ENCODE assay signal across 32 mouse cellular contexts in genomic region chr17:6199166-6199565, GRCm38 (mm10).
"Had no signal": no experiment of that assay in that cellular context is flagged by ENCODE, and none has a peak within 500 bp of the region (broad histone marks: within the 10 kb centered on the region; RNA-seq: fewer than 3 reads in every experiment).

No protein-coding gene starts in this region.

- H3K27me3 ChIP-seq: limb, embryonic 12.5 days; limb, embryonic 13.5 days; limb, embryonic 15.5 days; liver, embryonic 12.5 days; liver, embryonic 13.5 days; liver, embryonic 15.5 days; lung, embryonic 15.5 days; midbrain, embryonic 12.5 days; midbrain, embryonic 13.5 days; midbrain, embryonic 15.5 days; neural tube, embryonic 12.5 days had no signal

- ATAC-seq: liver, embryonic 12.5 days; lung, postnatal 0 days; midbrain, embryonic 13.5 days; midbrain, embryonic 15.5 days; midbrain, embryonic 16.5 days had no signal

- H3K27ac ChIP-seq: limb, embryonic 10.5 days; limb, embryonic 12.5 days; limb, embryonic 13.5 days; limb, embryonic 15.5 days; liver, embryonic 12.5 days; liver, embryonic 13.5 days; liver, embryonic 14.5 days; liver, embryonic 15.5 days; lung, embryonic 15.5 days; macrophage; midbrain, embryonic 10.5 days; midbrain, embryonic 12.5 days; midbrain, embryonic 13.5 days; midbrain, embryonic 15.5 days; neural tube, embryonic 12.5 days had no signal

- H3K4me3 ChIP-seq: limb, embryonic 10.5 days; limb, embryonic 12.5 days; limb, embryonic 13.5 days; limb, embryonic 15.5 days; liver, embryonic 12.5 days; liver, embryonic 13.5 days; liver, embryonic 15.5 days; lung, embryonic 15.5 days; megakaryocyte, embryonic 14.5 days; midbrain, embryonic 10.5 days; midbrain, embryonic 12.5 days; midbrain, embryonic 13.5 days; midbrain, embryonic 15.5 days; myocyte; neural tube, embryonic 12.5 days had no signal

- H3K9me3 ChIP-seq: limb, embryonic 10.5 days; limb, embryonic 12.5 days; limb, embryonic 13.5 days; limb, embryonic 15.5 days; liver, embryonic 12.5 days; liver, embryonic 13.5 days; liver, embryonic 15.5 days; lung, embryonic 15.5 days; megakaryocyte, embryonic 14.5 days; midbrain, embryonic 10.5 days; midbrain, embryonic 12.5 days; midbrain, embryonic 13.5 days; midbrain, embryonic 15.5 days; neural tube, embryonic 12.5 days had no signal

- H3K4me2 ChIP-seq: limb, embryonic 12.5 days; limb, embryonic 13.5 days; limb, embryonic 15.5 days; liver, embryonic 11.5 days; liver, embryonic 12.5 days; liver, embryonic 13.5 days; liver, embryonic 15.5 days; lung, embryonic 14.5 days; lung, embryonic 15.5 days; midbrain, embryonic 11.5 days; midbrain, embryonic 12.5 days; midbrain, embryonic 13.5 days; midbrain, embryonic 15.5 days; neural tube, embryonic 12.5 days had no signal

- H3K9ac ChIP-seq: limb, embryonic 12.5 days; limb, embryonic 13.5 days; limb, embryonic 15.5 days; liver, embryonic 12.5 days; liver, embryonic 13.5 days; liver, embryonic 14.5 days; liver, embryonic 15.5 days; liver, postnatal 0 days; lung, embryonic 14.5 days; lung, embryonic 15.5 days; midbrain, embryonic 12.5 days; midbrain, embryonic 13.5 days; midbrain, embryonic 15.5 days; neural tube, embryonic 12.5 days had no signal

- H3K36me3 ChIP-seq: liver, embryonic 15.5 days had no signal

- H3K4me1 ChIP-seq: limb, embryonic 10.5 days; limb, embryonic 12.5 days; limb, embryonic 13.5 days; limb, embryonic 15.5 days; liver, embryonic 12.5 days; liver, embryonic 13.5 days; liver, embryonic 15.5 days; lung, embryonic 15.5 days; midbrain, embryonic 10.5 days; midbrain, embryonic 12.5 days; midbrain, embryonic 13.5 days; midbrain, embryonic 15.5 days; neural tube, embryonic 12.5 days had no signal

- DNase-seq: left cerebral cortex, postnatal 4 days; liver; liver, embryonic 13.5 days; liver, postnatal 0 days; lung, adult 18-20 months; lung, adult 2 months; lung, embryonic 14.5 days; lung, postnatal 10 days; lung, postnatal 14 days; lung, postnatal 36 days; lung, postnatal 4 days; midbrain, embryonic 14.5 days had no signal
